Mouse (Mus musculus) MEL (cell line): Measurements from ENCODE around the gene Tm9sf2.

Source experiments
- CTCF ChIP-seq, 3 experiments: IDR thresholded peaks in 2 of 3; conservative IDR thresholded peaks in 1 of 3; 2 replicates each; pipeline ENCODE4 v1.5.1; 2011 to 2012; ENCODE audit warnings: low read length in 3 of 3, low read depth in 2 of 3, mild to moderate bottlenecking in 2 of 3, improper control_type of control experiment in 1 of 3, inconsistent platforms in 1 of 3, mixed read lengths in 1 of 3, moderate library complexity in 1 of 3; ENCODE audit not compliant: control insufficient read depth in 1 of 3, insufficient read depth in 1 of 3, poor library complexity in 1 of 3, severe bottlenecking in 1 of 3
- EP300 ChIP-seq, 2 experiments: IDR thresholded peaks; 2 replicates each; pipeline ENCODE4 v1.6.1; 2011; ENCODE audit warnings: improper control_type of control experiment in 2 of 2, low read length in 2 of 2, low read depth in 1 of 2, mild to moderate bottlenecking in 1 of 2
- KAT2A ChIP-seq: conservative IDR thresholded peaks from 2 replicates; pipeline ENCODE4 v1.6.1; 2012; ENCODE audit warnings: low read depth, low read length, improper control_type of control experiment, inconsistent platforms
- POLR2A ChIP-seq, 2 experiments: IDR thresholded peaks; 2 replicates each; pipeline ENCODE4 v1.6.1; 2011 to 2012; ENCODE audit warnings: low read length in 2 of 2, mild to moderate bottlenecking in 2 of 2, control low read depth in 1 of 2, improper control_type of control experiment in 1 of 2, low read depth in 1 of 2, moderate library complexity in 1 of 2; ENCODE audit not compliant: control insufficient read depth in 1 of 2, insufficient read depth in 1 of 2, poor library complexity in 1 of 2
- TBP ChIP-seq: IDR thresholded peaks from 2 replicates; pipeline ENCODE4 v1.8.0; 2011; ENCODE audit warnings: low read depth, low read length, improper control_type of control experiment
- ZKSCAN1 ChIP-seq: IDR thresholded peaks from 2 replicates; pipeline ENCODE4 v1.6.1; 2012; ENCODE audit warnings: low read depth, mild to moderate bottlenecking, inconsistent platforms, low read length, improper control_type of control experiment, moderate library complexity

- no peak for TF ChIP-seq CTCF (IDR thresholded peaks at IDR 0.05 in 2 of 3, conservative IDR thresholded peaks at IDR 0.05 in 1 of 3; ENCODE audit: control insufficient read depth in 1 of 3, insufficient read depth in 1 of 3, low read depth in 2 of 3, low read length in 3 of 3, poor library complexity in 1 of 3, severe bottlenecking in 1 of 3)
- peak in 1 of 2 experiments; percentile 23; a peak in 1 of 4 replicates for TF ChIP-seq EP300 (IDR thresholded peaks at IDR 0.05; ENCODE audit: low read depth in 1 of 2, low read length in 2 of 2)
- no peak for TF ChIP-seq KAT2A
- TF ChIP-seq POLR2A (IDR thresholded peaks at IDR 0.05; ENCODE audit: control insufficient read depth in 1 of 2, insufficient read depth in 1 of 2, low read depth in 1 of 2, low read length in 2 of 2, poor library complexity in 1 of 2): no peak
- no peak for TF ChIP-seq ZKSCAN1
- TF ChIP-seq TBP: no peak
Observed at GRCm38 (mm10) chr14:122092363-122092762, 14.5 kb upstream of the Tm9sf2 start.
